Mouse (Mus musculus): Measurements from ENCODE around the gene Klc1.

DNA sequence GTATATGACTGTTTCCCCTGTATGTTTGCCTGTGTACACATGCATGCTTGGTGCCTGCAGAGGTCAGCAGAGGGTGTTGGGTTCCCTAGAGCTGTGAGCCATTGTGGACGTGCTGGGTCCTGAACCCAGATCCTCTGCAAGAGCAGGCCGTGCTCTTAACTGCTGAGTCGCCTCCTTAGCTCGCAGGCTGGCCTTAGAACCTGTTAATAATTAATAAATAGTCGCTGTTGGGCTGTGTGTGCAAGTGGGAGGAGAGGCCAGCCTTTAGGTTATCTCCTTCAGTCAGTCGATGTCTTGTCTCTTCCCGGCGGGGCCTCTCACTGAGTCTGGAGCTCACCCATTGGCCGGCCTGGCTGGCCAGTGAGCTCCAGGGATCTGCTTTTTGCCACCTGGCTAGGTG is 58.3 kb downstream of the Klc1 start:
- TF ChIP-seq POLR2A (IDR thresholded peaks at IDR 0.05; ENCODE audit: low read depth, low read length) (no peak), CTCF (conservative IDR thresholded peaks at IDR 0.05; ENCODE audit: insufficient read depth, insufficient read length, low read depth, low read length) (0 out of 2 replicates have a peak, but pooled peaks have one; percentile 1)

Measured in kidney, adult 2 months (tissue).